Mouse (Mus musculus) forebrain, embryonic 10.5 days (tissue): ENCODE measurements at regions not wholly inside any gene's neighbourhood (a gene's known extent, or its start where the extent isn't known, plus 50 kb on each side); places are given as distances from the start of the nearest gene placed in this dataset.
A peak's percentile ranks its signal among the peaks of the same experiment; 100 is the strongest.

Experiments
- DNase-seq: peaks from one replicate; pipeline ENCODE4 v3.0.0-alpha.2; 2017; ENCODE audit warnings: low spot score; ENCODE audit errors: extremely low spot score
- H3K27ac ChIP-seq: fragments of 300-500 bp; sonication (generic); 2 replicates; pipeline ENCODE4 v1.5.1; 2016; ENCODE audit warnings: mild to moderate bottlenecking
- H3K27me3 ChIP-seq: fragments of 300-500 bp; sonication (generic); 2 replicates; pipeline ENCODE4 v1.6.1; 2016; ENCODE audit warnings: mild to moderate bottlenecking; ENCODE audit not compliant: poor library complexity, severe bottlenecking
- H3K36me3 ChIP-seq: fragments of 300-500 bp; sonication (generic); replicated peaks from 2 replicates; pipeline ENCODE4 v1.6.1; 2016; ENCODE audit warnings: mild to moderate bottlenecking, moderate library complexity
- H3K4me1 ChIP-seq: fragments of 300-500 bp; sonication (generic); 2 replicates; pipeline ENCODE4 v1.6.1; 2016
- H3K4me3 ChIP-seq: fragments of 300-500 bp; sonication (generic); 2 replicates; pipeline ENCODE4 v1.5.1; 2016; ENCODE audit warnings: mild to moderate bottlenecking, moderate library complexity
- H3K9me3 ChIP-seq: fragments of 300-500 bp; sonication (generic); 2 replicates; pipeline ENCODE4 v1.6.1; 2016; ENCODE audit warnings: mild to moderate bottlenecking, moderate library complexity
- WGBS: fragments of 180-500 bp; shearing (Covaris S2); methylation state at CpG from one replicate; pipeline ENCODE4 v1.1.7; 2016; 5-methylcytosine and 5-hydroxymethylcytosine counted together

- no peak overlapping the region for H3K4me3 ChIP-seq
- DNase-seq = no peak
- no peaks in the 10 kb centered on the region for H3K9me3 ChIP-seq
- H3K4me1 ChIP-seq = peaks cover 14% of the 10 kb centered on the region; the same call in 1 of the 2 replicates
- H3K27ac ChIP-seq = no peak overlapping the region
- H3K36me3 ChIP-seq = no peaks in the 10 kb centered on the region
- WGBS = 85% methylated on average over 2 of the region's 2 CpGs
- H3K27me3 ChIP-seq = no peaks in the 10 kb centered on the region; the same call in 1 of the 2 replicates
These were observed 662.4 kb upstream of the Jmjd1c start for GRCm38 (mm10) chr10:66433490-66433889.

DNA sequence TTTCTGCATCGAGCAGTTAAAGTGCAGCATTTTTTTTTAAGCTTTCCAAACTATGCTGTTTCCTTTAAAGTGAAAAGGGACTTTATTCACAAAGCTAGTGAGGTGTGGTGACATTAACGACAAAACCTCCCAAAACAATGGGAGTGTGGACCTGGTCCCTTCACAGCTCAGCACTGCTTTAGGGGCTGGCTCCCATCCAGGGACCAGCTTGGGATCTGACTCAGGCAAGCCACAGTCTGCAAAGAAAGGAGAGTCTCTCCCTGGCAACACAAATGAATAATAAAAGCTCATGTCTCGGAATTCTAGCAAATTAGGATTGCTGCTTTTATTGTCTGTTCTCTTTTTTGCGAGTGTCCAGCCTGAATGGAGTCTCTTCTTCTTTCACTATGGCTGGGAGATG is 625.2 kb upstream of the Jmjd1c start:
- Histone ChIP-seq H3K9me3 (no peaks in the 10 kb centered on the region), H3K36me3 (no peaks in the 10 kb centered on the region), H3K27me3 (no peaks in the 10 kb centered on the region), H3K4me3 (no peak overlapping the region), H3K27ac (no peak overlapping the region), H3K4me1 (no peaks in the 10 kb centered on the region)
- 73% methylated on average over 4 of the region's 4 CpGs for WGBS
- DNase-seq = no peak

GRCm38 (mm10) chr10:66472038-66472437 is 623.9 kb upstream of the Jmjd1c start:
- no peak overlapping the region for H3K27ac ChIP-seq
- no peaks in the 10 kb centered on the region for H3K36me3 ChIP-seq
- no peaks in the 10 kb centered on the region for H3K27me3 ChIP-seq
- H3K4me3 ChIP-seq = no peak overlapping the region
- H3K9me3 ChIP-seq = no peaks in the 10 kb centered on the region
- WGBS = 85% methylated on average over 4 of the region's 4 CpGs
- no peak for DNase-seq
- H3K4me1 ChIP-seq = no peaks in the 10 kb centered on the region

DNA sequence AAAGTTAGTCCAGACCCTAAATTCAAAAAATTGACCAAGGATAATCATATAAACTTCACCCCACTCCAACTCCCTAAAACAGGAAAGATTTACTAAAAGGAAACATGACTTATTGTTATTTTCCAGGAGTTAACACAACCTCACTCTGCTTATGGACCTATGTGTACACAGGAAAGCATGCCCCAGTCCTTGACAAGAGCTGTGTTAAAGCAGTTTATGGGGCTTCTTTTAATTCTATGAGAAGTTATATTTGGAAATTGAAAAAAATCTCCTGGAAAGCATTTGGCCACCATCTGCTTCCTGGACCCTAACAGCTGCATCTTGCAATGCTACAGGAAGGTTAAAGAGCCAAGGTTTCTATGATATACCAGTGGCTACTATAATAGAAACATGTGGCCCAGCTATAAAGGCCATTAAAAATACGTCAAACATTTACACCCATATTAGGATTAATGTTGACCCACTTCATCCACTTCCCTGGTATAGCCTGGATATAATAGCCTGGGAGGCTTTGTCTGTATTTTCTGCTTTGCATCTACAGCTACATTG is 620.7 kb upstream of the Jmjd1c start:
- DNase-seq = no peak
- WGBS = 88% methylated on average over 1 of the region's 1 CpGs
- Histone ChIP-seq H3K36me3 (no peaks in the 10 kb centered on the region), H3K4me3 (no peak overlapping the region), H3K4me1 (no peaks in the 10 kb centered on the region), H3K9me3 (no peaks in the 10 kb centered on the region), H3K27me3 (no peaks in the 10 kb centered on the region), H3K27ac (no peak overlapping the region)

DNA sequence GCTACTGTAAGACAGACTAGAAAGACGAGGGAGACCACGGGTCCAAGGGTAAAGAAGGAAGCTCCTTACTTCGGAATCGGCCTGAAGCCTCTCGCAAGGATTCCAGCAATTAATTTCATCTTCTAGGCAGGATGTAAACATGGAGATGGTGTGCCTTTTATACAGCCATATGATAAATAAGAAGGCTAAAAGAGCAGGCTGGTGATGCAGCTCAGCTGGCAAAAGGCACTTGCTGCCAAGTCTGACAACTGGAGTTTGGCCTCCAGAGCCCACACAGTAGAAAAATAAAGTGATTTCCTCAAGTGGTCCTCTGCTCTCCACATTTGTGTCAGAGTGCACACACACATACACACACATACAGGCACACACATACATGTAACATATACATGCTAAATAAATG is 605.1 kb upstream of the Jmjd1c start:
- Histone ChIP-seq H3K4me3 (no peak overlapping the region), H3K9me3 (no peaks in the 10 kb centered on the region), H3K27me3 (no peaks in the 10 kb centered on the region), H3K36me3 (no peaks in the 10 kb centered on the region), H3K27ac (no peak overlapping the region), H3K4me1 (no peaks in the 10 kb centered on the region)
- 92% methylated on average over 5 of the region's 5 CpGs for WGBS
- DNase-seq = no peak

DNA sequence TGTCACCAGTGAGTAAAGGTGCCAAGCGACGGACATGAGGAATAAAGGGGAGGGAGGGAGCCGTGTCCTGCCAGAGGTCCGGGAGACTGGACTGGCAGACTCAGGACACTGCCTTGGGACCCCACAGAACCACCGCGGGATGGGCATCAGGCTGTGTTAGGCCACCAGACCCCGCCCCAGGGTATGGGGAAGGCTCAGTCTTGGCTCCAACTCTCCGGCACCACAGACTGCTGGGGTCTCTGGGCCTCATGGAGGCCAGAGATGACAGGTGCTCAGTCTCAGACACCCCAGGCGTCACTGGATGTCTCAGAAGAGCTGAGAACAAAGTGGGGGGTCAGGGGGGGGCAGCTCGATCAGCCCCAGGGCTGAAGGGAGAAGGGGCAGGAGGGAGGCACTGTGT is 604.1 kb upstream of the Jmjd1c start:
- no peak overlapping the region for H3K4me3 ChIP-seq
- H3K27ac ChIP-seq = no peak overlapping the region
- 69% methylated on average over 10 of the region's 10 CpGs for WGBS
- H3K36me3 ChIP-seq = no peaks in the 10 kb centered on the region
- H3K9me3 ChIP-seq = no peaks in the 10 kb centered on the region
- no peak for DNase-seq
- no peaks in the 10 kb centered on the region for H3K4me1 ChIP-seq
- no peaks in the 10 kb centered on the region for H3K27me3 ChIP-seq

DNA sequence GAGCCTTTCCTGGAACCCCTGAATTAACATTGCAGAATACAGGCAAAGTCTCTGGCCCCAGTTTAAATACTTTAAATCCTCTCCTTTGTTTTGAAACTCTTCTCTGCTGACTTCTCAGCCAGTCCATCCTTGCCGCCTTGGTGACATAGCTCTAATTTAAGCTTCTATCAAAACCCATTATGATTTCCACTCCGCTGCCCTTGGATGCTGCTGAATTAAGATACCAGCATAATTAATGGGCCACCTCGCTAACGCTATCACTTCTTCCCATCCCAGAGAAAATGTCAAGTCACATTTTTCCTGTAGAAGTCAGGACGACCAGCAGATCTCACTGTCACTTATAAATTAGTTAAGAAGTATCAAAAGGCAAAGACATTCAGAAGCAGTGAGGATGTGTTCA is 556.1 kb upstream of the Jmjd1c start:
- H3K36me3 ChIP-seq = no peaks in the 10 kb centered on the region
- DNase-seq = no peak
- WGBS = 84% methylated on average over 5 of the region's 5 CpGs
- no peak overlapping the region for H3K27ac ChIP-seq
- H3K9me3 ChIP-seq = no peaks in the 10 kb centered on the region
- no peak overlapping the region for H3K4me3 ChIP-seq
- H3K4me1 ChIP-seq = no peaks in the 10 kb centered on the region
- H3K27me3 ChIP-seq = peaks cover 6% of the 10 kb centered on the region; the same call in 1 of the 2 replicates

DNA sequence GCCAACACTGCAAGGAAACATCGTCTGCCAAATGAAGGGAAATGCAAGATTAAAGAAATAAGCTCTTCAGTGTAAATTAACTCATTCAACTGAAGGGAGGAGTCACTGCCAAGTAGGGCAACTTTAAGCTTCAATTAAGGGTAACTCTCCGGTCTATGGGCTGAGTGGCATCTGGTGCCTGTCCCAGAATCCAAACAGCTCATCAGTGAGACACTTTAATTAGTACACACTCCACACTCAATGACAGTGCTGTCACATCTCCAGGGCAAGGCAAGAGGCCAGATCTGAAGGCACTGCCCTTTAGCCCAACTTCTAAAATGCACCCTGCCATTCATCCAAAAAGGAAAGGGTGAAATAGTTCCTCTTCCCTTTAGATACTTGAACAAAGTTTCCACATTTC is 549.3 kb upstream of the Jmjd1c start:
- peaks cover 50% of the 10 kb centered on the region for H3K27me3 ChIP-seq
- H3K27ac ChIP-seq = no peak overlapping the region
- 71% methylated on average over 2 of the region's 2 CpGs for whole genome bisulfite sequencing
- H3K4me1 ChIP-seq = no peaks in the 10 kb centered on the region
- no peak overlapping the region for H3K4me3 ChIP-seq
- no peaks in the 10 kb centered on the region for H3K36me3 ChIP-seq
- no peak for DNase-seq
- no peaks in the 10 kb centered on the region for H3K9me3 ChIP-seq

- Histone ChIP-seq H3K27me3 (peaks cover 60% of the 10 kb centered on the region), H3K9me3 (no peaks in the 10 kb centered on the region), H3K27ac (no peak overlapping the region), H3K4me3 (no peak overlapping the region), H3K4me1 (no peaks in the 10 kb centered on the region), H3K36me3 (no peaks in the 10 kb centered on the region)
- WGBS = 76% methylated on average over 3 of the region's 3 CpGs
- no peak for DNase-seq
These were observed 548.3 kb upstream of the Jmjd1c start for GRCm38 (mm10) chr10:66547660-66548059.

GRCm38 (mm10) chr10:66548073-66548472 is 547.9 kb upstream of the Jmjd1c start:
- H3K4me1 ChIP-seq = no peaks in the 10 kb centered on the region
- no peak overlapping the region for H3K27ac ChIP-seq
- peaks cover 64% of the 10 kb centered on the region for H3K27me3 ChIP-seq
- H3K36me3 ChIP-seq = no peaks in the 10 kb centered on the region
- no peaks in the 10 kb centered on the region for H3K9me3 ChIP-seq
- no peak for DNase-seq
- no peak overlapping the region for H3K4me3 ChIP-seq
- 87% methylated on average over 4 of the region's 4 CpGs for WGBS

- H3K9me3 ChIP-seq = no peaks in the 10 kb centered on the region
- H3K4me1 ChIP-seq = peaks cover 3% of the 10 kb centered on the region
- no peak for DNase-seq
- peaks cover 71% of the 10 kb centered on the region for H3K27me3 ChIP-seq
- 82% methylated on average over 3 of the region's 3 CpGs for WGBS
- no peaks in the 10 kb centered on the region for H3K36me3 ChIP-seq
- no peak overlapping the region for H3K4me3 ChIP-seq
- H3K27ac ChIP-seq = no peak overlapping the region
These were observed 543.0 kb upstream of the Jmjd1c start for GRCm38 (mm10) chr10:66552919-66553318.

GRCm38 (mm10) chr10:66554259-66554658 is 541.7 kb upstream of the Jmjd1c start:
- Histone ChIP-seq H3K27me3 (peaks cover 65% of the 10 kb centered on the region), H3K4me3 (no peak overlapping the region), H3K4me1 (peaks cover 13% of the 10 kb centered on the region), H3K36me3 (no peaks in the 10 kb centered on the region), H3K9me3 (no peaks in the 10 kb centered on the region), H3K27ac (no peak overlapping the region)
- 18% methylated on average over 1 of the region's 1 CpGs for WGBS
- DNase-seq = no peak

DNA sequence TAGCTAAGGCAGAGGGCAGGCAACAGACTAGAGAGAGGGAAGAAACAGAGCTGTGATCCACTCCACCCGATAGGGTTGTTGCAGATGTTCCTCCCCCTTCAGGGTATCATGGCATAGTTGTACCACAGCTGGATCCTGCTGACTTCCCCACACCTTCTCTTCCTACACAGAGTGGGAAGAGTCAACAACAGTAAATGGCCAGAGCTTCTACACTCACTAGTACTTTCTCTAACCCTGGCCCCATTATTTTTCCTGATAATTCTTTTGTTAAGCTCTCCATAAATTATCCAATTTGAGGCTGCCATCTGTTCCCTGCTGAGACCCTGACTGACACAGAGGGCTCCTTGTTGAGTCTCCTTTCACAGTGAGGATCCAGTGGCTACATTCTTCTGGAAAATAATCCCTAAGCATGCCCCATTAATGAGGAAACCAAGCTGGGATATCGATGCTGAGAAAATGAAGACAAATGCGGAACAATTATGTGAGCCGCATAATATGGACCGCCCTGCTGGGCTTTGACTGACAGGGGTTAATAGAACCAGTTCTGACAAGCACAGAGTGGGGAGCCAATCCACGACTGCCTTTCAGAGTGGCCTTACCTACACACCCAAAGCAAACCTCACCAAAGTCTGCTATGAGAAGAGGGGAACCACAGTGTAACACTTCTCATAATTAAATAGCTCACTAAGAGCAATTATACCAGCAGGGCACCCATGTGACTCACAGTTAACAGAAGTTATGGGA is 537.7 kb upstream of the Jmjd1c start:
- 49% methylated on average over 6 of the region's 6 CpGs for WGBS
- Histone ChIP-seq H3K36me3 (no peaks in the 10 kb centered on the region), H3K4me1 (peaks cover 13% of the 10 kb centered on the region), H3K27ac (0 out of 2 replicates have a peak overlapping the region, but pooled peaks have one; percentile 45), H3K4me3 (no peak overlapping the region), H3K27me3 (peaks cover 35% of the 10 kb centered on the region), H3K9me3 (no peaks in the 10 kb centered on the region)
- DNase-seq = peak; percentile 37
